Mouse (Mus musculus) G1E (cell line): ENCODE measurements around the gene Grm7. TPM values are rescaled to one million over a fixed set of nuclear protein-coding genes. Genes with fewer than 3 reads are reported as not detected.

Experiments
- ATAC-seq: 2 replicates; pipeline ENCODE4 v1.8.0; 2016; ENCODE audit warnings: mild to moderate bottlenecking; ENCODE audit not compliant: insufficient number of reproducible peaks, poor library complexity, low FRiP score, severe bottlenecking; ENCODE audit errors: extremely low read depth
- DNase-seq: peaks from one replicate; pipeline ENCODE4 v3.0.0; 2012; ENCODE audit warnings: low spot score
- H3K27me3 ChIP-seq: 2 replicates; pipeline ENCODE4 v1.6.1; 2012; ENCODE audit warnings: mild to moderate bottlenecking, low read length, inconsistent platforms; ENCODE audit not compliant: insufficient read depth
- H3K36me3 ChIP-seq: replicated peaks from 2 replicates; pipeline ENCODE3; 2012; ENCODE audit warnings: mild to moderate bottlenecking, inconsistent platforms
- H3K4me1 ChIP-seq: 2 replicates; pipeline ENCODE4 v1.6.1; 2012; ENCODE audit warnings: low read depth, low read length, inconsistent platforms, mixed read lengths; ENCODE audit not compliant: insufficient read depth
- H3K4me3 ChIP-seq: 2 replicates; pipeline ENCODE4 v1.5.1; 2012; ENCODE audit warnings: low read depth, mild to moderate bottlenecking, inconsistent platforms, low read length, moderate library complexity, mixed read lengths
- H3K9me3 ChIP-seq: replicated peaks from 2 replicates; pipeline ENCODE4 v1.6.1; 2012; ENCODE audit warnings: inconsistent platforms
- CTCF ChIP-seq: IDR thresholded peaks from 2 replicates; pipeline ENCODE4 v1.5.1; 2012; ENCODE audit warnings: low read depth, low read length, inconsistent platforms, mixed read lengths
- GATA1 ChIP-seq: IDR thresholded peaks from 2 replicates; pipeline ENCODE4 v1.6.1; 2012; ENCODE audit warnings: borderline replicate concordance, low read length, inconsistent platforms, mixed read lengths
- GATA2 ChIP-seq: IDR thresholded peaks from 2 replicates; pipeline ENCODE4 v1.6.1; 2012; ENCODE audit warnings: low read depth, low read length, inconsistent platforms, borderline replicate concordance
- POLR2AphosphoS5 ChIP-seq: IDR thresholded peaks from 2 replicates; pipeline ENCODE4 v1.6.1; 2012; ENCODE audit warnings: low read depth, low read length, inconsistent platforms; ENCODE audit not compliant: insufficient replicate concordance
- TAL1 ChIP-seq: conservative IDR thresholded peaks from 2 replicates; pipeline ENCODE4 v1.6.1; 2012; ENCODE audit warnings: low read depth, low read length, inconsistent platforms, mixed read lengths
- polyA plus RNA-seq: library from polyadenylated mRNA; stranded (reverse); fragments of >175 nt; gene quantifications from 2 replicates; pipeline ENCODE4 v1.2.3, GENCODE M21; 2012
- total RNA-seq, 2 experiments: library from RNA; stranded (forward) in 1 of 2; stranded (reverse) in 1 of 2; fragments of 200-1000 nt in 1 of 2; fragments of >200 nt in 1 of 2; fragmentation: Nextera tagmentation in 1 of 2; gene quantifications; 2 replicates each; pipeline ENCODE4 v1.2.3; 2014 to 2017

The Grm7 gene
- total RNA-seq (2014; fragmentation: Nextera tagmentation), result not detected in 2 replicates
- 0.06 and 0.11 TPM in 2 replicates for total RNA-seq (2017)
- not detected in 2 replicates for polyA plus RNA-seq

- ATAC-seq, result no peak
Measured at GRCm38 (mm10) chr6:110645411-110646361, at the start of gene Grm7. Gene Grm7 (plus strand): TSS chr6:110645581.

GRCm38 (mm10) chr6:110645041-110645410 is 355 bp upstream of the Grm7 start:
- Histone ChIP-seq H3K4me1 (no peaks in the 10 kb centered on the region), H3K4me3 (no peak overlapping the region), H3K36me3 (no peaks in the 10 kb centered on the region), H3K9me3 (peaks cover 25% of the 10 kb centered on the region), H3K27me3 (no peaks in the 10 kb centered on the region)
- ATAC-seq (no peak), DNase-seq (no peak)
- TF ChIP-seq TAL1, result no peak
- no peak for TF ChIP-seq GATA1
- no peak for TF ChIP-seq POLR2AphosphoS5
- no peak for TF ChIP-seq GATA2
- TF ChIP-seq CTCF, result no peak

More at GRCm38 (mm10) chr6:110645411-110646361, at the start of gene Grm7:
- Histone ChIP-seq H3K36me3 (no peaks in the 10 kb centered on the region), H3K4me3 (peak within 1 kb of the TSS; percentile 16; the same call in 1 of the 2 replicates), H3K4me1 (no peaks in the 10 kb centered on the region), H3K27me3 (no peaks in the 10 kb centered on the region), H3K9me3 (peaks cover 25% of the 10 kb centered on the region)
- DNase-seq, result no peak
- TF ChIP-seq GATA1, result no peak

GRCm38 (mm10) chr6:110646901-110647300 is 1.5 kb downstream of the Grm7 start:
- peaks cover 25% of the 10 kb centered on the region for H3K9me3 ChIP-seq
- no peak overlapping the region for H3K4me3 ChIP-seq
- TF ChIP-seq TAL1 (no peak), GATA2 (no peak)
- H3K27me3 ChIP-seq, result no peaks in the 10 kb centered on the region
- DNase-seq, result no peak
- no peak for ATAC-seq
- H3K4me1 ChIP-seq, result no peaks in the 10 kb centered on the region
- H3K36me3 ChIP-seq, result no peaks in the 10 kb centered on the region

- no peak for ATAC-seq
- H3K27me3 ChIP-seq, result no peaks in the 10 kb centered on the region
- H3K9me3 ChIP-seq, result peaks cover 23% of the 10 kb centered on the region
- no peak overlapping the region for H3K4me3 ChIP-seq
- no peak for TF ChIP-seq GATA1
- TF ChIP-seq POLR2AphosphoS5, result no peak
- no peak for TF ChIP-seq GATA2
- no peak for TF ChIP-seq CTCF
- TF ChIP-seq TAL1, result no peak
- no peaks in the 10 kb centered on the region for H3K4me1 ChIP-seq
- no peak for DNase-seq
- H3K36me3 ChIP-seq, result no peaks in the 10 kb centered on the region
Measured at GRCm38 (mm10) chr6:110649227-110649626, 3.8 kb downstream of the Grm7 start.

GRCm38 (mm10) chr6:110653361-110654001 is 8.1 kb downstream of the Grm7 start:
- no peak overlapping the region for H3K4me3 ChIP-seq
- no peaks in the 10 kb centered on the region for H3K27me3 ChIP-seq
- no peak for ATAC-seq
- TF ChIP-seq GATA1 (no peak), GATA2 (no peak), CTCF (no peak), POLR2AphosphoS5 (no peak), TAL1 (no peak)
- no peak for DNase-seq
- no peaks in the 10 kb centered on the region for H3K4me1 ChIP-seq
- no peaks in the 10 kb centered on the region for H3K36me3 ChIP-seq
- H3K9me3 ChIP-seq, result peaks cover 2% of the 10 kb centered on the region; the same call in 1 of the 2 replicates

- ATAC-seq (no peak), DNase-seq (no peak)
- H3K4me1 ChIP-seq, result no peaks in the 10 kb centered on the region
- no peaks in the 10 kb centered on the region for H3K27me3 ChIP-seq
- H3K36me3 ChIP-seq, result no peaks in the 10 kb centered on the region
- TF ChIP-seq TAL1 (no peak), CTCF (no peak), GATA2 (no peak), GATA1 (no peak), POLR2AphosphoS5 (no peak)
- 0 out of 2 replicates have a peak, but pooled peaks cover 3% of the 10 kb centered on the region for H3K9me3 ChIP-seq
- H3K4me3 ChIP-seq, result no peak overlapping the region
Measured at GRCm38 (mm10) chr6:110664436-110664835, 19.1 kb downstream of the Grm7 start.
